Mouse (Mus musculus) liver, adult (tissue): ENCODE measurements around the gene Tspo.

Experiments used
- GATA4 ChIP-seq: IDR thresholded peaks from 2 replicates; pipeline ENCODE4 v1.6.1; 2014; ENCODE audit warnings: mild to moderate bottlenecking, low read length; ENCODE audit not compliant: insufficient replicate concordance

Gene Tspo

GRCm38 (mm10) chr15:83591758-83592157 lies 28.4 kb downstream of the Tspo start:
- TF ChIP-seq GATA4: no peak

GRCm38 (mm10) chr15:83592260-83593188 lies 29.1 kb downstream of the Tspo start:
- TF ChIP-seq GATA4: no peak

- TF ChIP-seq GATA4: no peak
Observed at GRCm38 (mm10) chr15:83593189-83593585, 29.8 kb downstream of the Tspo start.

GRCm38 (mm10) chr15:83593702-83594512 lies 30.5 kb downstream of the Tspo start:
- TF ChIP-seq GATA4: no peak

GRCm38 (mm10) chr15:83594513-83595363 lies 31.3 kb downstream of the Tspo start, which contains the start of gene Ttll12:
TSS of gene Ttll12 (minus strand) at chr15:83595157.
- no peak for TF ChIP-seq GATA4

- TF ChIP-seq GATA4: no peak
Observed at GRCm38 (mm10) chr15:83595364-83595711, 31.9 kb downstream of the Tspo start.

- no peak for TF ChIP-seq GATA4
Observed at GRCm38 (mm10) chr15:83596833-83597232, 33.4 kb downstream of the Tspo start.

GRCm38 (mm10) chr15:83601185-83601584 lies 37.8 kb downstream of the Tspo start:
- TF ChIP-seq GATA4: no peak

- no peak for TF ChIP-seq GATA4
Observed at GRCm38 (mm10) chr15:83602372-83603045, 39.1 kb downstream of the Tspo start.

- no peak for TF ChIP-seq GATA4
Observed at GRCm38 (mm10) chr15:83603046-83603396, 39.6 kb downstream of the Tspo start.

- no peak for TF ChIP-seq GATA4
Observed at GRCm38 (mm10) chr15:83603426-83603825, 40.0 kb downstream of the Tspo start.

GRCm38 (mm10) chr15:83606216-83606615 lies 42.8 kb downstream of the Tspo start:
- no peak for TF ChIP-seq GATA4

GRCm38 (mm10) chr15:83606700-83607099 lies 43.3 kb downstream of the Tspo start:
- TF ChIP-seq GATA4: no peak

- no peak for TF ChIP-seq GATA4
Observed at GRCm38 (mm10) chr15:83607115-83607802, 43.9 kb downstream of the Tspo start.
